Mouse (Mus musculus) gonadal fat pad, adult 2 months (tissue): Measurements from ENCODE around the gene Sar1a. TPM values are rescaled to one million over a fixed set of nuclear protein-coding genes. Genes with fewer than 3 reads are reported as not detected.

Experiments
- DNase-seq: peaks from one replicate; pipeline ENCODE4 v3.0.0-alpha.2; 2012; ENCODE audit warnings: low read depth
- polyA plus RNA-seq: library from polyadenylated mRNA; depleted of rRNA; stranded (reverse); fragments of >200 nt; gene quantifications from 2 replicates; pipeline ENCODE4 v1.2.3, GENCODE M21; 2012

Sar1a gene
- polyA plus RNA-seq, 1 experiment: 121 TPM

- no peak for DNase-seq
Observed at GRCm38 (mm10) chr10:61679545-61679944, 554 bp upstream of the Sar1a start.

DNA sequence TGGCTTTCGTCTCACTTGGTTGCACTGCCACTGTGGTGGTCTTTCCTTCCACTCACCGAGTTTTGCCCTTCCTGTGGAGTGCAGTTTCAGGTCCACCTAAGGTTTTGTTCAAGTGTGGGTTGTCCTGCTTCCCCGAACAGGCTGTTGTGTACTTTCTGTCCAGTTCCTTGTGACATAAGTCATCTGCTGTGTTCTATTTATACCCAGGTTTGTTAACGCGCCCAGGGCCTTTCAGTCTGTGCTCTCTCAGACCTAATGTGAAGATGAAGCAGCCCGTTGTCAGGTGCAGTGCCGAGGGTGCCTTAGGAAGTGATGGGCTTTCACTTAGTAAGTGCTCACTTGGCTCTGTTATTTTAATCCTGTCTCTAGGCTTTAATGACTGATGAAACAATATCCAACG, 9.3 kb downstream of the Sar1a start:
- no peak for DNase-seq

DNA sequence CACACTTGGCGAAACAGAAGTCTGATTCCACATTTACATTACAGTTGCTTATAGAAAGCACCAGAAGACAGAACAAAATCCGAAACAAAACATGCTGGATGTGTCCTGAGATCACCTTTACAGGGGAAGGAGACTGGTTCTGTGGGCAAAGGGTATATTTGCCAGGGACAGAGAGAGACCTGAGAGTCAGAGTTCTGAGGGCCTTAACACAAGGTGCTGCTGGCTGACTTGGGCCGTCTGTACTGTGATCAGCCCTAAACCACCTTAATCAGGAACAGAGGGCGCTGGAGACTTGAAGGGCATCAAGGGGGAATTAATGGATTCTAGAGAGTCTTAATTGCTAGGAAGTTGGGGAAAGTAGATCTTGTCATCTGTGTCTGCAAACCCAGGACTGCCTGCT, 13.5 kb downstream of the Sar1a start:
- DNase-seq: no peak

DNA sequence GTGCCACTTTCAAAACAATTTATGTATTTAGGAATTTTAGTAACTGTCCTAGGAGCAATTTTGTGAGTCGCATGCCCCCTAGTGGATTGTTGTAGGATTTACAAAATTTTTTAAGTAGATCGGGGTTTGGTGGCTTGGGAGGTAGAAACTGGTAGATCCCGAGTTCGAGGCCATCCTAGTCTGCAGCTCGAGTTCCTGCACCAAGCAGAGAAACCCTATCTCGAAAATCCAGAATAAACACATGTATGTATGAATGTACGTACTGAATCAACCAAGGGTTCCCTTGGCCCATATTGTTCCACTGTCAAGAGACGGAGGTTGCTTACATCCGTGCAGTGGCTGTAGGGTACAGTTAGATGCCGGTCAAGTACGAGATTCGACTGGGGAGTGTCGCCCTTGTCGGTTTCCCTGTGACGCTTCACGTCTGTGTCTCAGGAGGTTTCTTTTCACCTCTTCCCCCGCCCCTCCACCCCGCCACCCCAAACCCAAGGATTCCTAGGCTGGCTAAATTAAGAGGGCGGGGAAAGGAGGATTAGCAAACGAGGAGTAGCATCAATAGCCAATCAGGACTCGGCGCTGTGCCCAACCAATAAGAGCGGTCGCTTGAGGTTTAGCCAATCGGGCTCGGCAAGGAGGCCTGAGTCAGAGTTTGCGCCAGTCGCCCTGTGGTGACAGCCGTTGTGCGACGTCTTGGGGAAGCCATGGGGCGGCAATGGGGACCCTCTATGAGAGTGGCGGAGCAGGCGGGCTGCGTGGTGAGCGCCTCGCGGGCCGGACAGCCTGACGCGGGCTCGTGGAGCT, 15.0 kb downstream of the Sar1a start, which contains the start of gene Tysnd1:
Gene Tysnd1, plus strand, starts transcription at position 645 of the 801 bp plus-strand sequence.
- peak; percentile 87 for DNase-seq

DNA sequence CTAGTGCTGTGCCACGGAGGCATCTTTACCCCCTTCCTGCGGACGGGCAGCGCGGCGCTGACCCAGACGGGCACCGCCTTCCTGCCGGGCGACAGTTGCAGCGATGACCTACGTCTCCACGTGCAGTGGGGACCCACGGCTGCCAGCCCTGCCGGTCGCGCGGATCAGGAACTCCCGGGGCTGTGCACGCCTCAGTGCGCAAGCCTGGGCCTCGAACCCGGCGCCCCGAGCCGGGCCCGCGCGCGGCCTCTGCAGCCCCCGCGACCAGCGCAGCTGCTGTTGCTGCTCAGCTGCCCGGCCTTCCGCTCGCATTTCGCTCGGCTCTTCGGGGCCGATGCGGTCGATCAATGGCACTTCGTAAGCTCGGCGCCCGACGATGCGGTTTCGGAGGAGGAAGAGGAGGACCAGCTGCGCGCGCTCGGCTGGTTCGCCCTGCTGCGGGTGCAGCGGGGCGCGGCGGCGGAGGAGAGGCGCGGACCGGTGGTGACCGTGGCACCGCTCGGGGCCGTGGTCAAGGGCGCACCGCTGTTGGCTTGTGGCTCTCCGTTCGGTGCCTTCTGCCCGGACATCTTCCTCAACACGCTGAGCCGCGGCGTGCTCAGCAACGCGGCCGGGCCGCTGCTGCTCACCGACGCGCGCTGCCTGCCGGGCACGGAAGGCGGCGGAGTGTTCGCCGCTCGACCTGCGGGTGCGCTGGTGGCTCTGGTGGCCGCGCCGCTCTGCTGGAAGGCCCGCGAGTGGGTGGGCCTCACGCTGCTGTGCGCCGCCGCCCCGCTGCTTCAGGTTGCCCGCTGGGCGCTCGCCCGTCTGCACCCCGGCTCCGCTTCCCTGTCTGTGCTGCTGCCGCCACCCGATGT, 15.8 kb downstream of the Sar1a start:
- DNase-seq: no peak

GRCm38 (mm10) chr10:61696560-61696823, 16.4 kb downstream of the Sar1a start:
- no peak for DNase-seq

DNA sequence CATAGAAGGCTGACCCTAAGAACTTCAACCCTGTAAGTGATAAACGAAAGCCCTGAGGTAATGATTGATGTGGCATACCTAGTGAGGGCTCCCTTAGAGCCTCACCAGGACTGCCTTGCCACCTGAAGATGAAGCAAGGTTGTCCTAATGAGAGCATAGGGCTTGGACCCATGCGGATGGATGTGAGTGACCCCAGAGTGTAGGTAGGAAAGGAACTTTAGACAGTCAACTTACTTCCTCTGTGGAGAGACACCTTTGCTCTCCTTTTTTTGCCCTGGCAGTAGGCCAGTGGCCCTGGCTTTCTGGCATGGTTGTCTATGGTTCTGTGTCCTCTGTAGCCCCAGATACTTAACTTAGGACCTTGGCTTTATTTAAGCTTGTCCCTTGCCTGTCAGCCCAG, 16.9 kb downstream of the Sar1a start:
- DNase-seq: no peak

DNA sequence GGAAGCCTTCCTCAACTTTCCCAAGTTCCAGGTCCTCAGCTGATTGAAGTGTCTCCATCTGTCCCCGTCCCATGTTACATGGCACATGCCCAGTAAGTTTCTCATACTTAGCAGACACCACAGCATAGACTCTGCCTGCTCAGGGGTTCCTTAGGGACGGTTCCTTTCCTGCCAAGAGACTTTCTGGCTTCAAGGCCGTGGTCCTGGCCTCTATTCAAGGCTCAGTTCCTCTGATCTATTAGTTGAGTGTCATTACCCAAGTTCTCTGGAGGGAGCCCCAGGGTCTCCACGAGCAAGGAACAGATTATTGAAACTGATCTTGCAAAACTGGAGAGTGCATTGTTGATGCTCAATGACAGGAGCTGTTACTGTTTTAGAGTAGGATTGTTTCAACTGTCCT, 24.6 kb downstream of the Sar1a start:
- no peak for DNase-seq

GRCm38 (mm10) chr10:61706412-61707375, 26.6 kb downstream of the Sar1a start:
- no peak for DNase-seq

- DNase-seq: no peak
Observed at GRCm38 (mm10) chr10:61713601-61714000, 33.5 kb downstream of the Sar1a start.

- DNase-seq: no peak
Observed at GRCm38 (mm10) chr10:61714146-61714545, 34.0 kb downstream of the Sar1a start.

- DNase-seq: no peak
Observed at GRCm38 (mm10) chr10:61714771-61715461, 34.8 kb downstream of the Sar1a start, which contains the start of gene Aifm2. Gene Aifm2, plus strand, starts transcription at chr10:61715263.

- DNase-seq: no peak
Observed at GRCm38 (mm10) chr10:61715462-61715837, 35.4 kb downstream of the Sar1a start.

- DNase-seq: no peak
Observed at GRCm38 (mm10) chr10:61715996-61716864, 36.1 kb downstream of the Sar1a start.

DNA sequence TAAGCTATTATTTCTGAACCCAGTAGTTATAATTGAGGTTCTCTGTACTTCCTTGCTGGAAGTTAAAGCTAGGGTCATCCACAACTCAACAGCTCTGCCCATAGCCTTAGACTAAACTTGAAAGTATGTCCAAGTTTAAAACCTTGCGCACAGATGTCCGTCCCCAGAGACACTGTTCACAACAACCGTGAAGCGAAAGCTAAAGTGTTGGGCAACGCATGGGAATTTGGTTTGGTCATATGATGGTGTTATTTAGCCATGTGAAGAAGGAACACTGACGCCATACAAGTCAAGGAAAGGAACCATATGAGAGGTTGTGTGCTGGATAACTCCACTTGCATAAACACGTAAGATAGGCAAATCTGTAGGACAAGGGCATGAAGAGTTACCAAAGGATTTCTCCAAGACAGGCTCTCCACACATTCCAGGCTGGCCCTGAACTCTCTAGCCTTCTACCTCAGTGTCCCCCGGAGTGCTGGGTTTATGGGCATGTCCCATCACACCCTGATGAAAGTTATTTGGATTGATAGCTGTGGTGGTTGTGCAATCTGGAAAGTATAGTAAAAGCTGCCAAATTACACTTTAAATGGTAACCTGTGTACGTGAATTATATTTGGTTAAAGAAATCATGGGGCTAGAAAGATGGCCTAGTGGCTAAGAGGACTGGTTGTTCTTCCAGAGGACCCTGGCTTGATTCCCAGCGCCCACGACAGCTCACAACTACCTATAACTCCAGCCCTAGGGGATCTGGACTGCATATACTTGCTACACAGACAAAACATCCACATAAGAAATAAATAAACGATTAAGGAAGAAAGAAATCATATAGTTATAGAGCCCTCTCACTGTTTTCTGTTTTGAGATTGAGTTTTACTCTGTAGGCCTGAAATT, 37.6 kb downstream of the Sar1a start:
- no peak for DNase-seq

DNA sequence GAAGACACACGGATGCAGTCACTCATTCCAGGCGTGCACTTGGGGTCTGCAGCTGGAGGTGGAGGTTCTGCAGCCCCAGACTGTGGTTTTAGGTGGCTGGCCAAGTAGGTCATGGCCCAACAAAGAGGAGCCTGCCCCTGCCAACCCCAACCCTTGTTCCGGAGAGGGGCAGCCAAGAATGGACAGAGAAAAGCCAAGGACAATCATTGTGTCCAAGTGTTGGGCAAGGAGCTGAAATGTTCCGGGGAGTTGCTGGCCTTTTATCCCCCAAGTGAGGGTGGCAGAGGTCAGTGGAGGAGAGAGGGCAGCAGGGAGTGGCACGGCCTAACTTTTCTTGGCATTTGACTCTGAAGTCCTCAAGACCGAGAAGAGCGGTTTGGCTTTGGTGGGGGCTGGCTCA, 40.2 kb downstream of the Sar1a start:
- no peak for DNase-seq

GRCm38 (mm10) chr10:61722215-61722614, 42.1 kb downstream of the Sar1a start:
- no peak for DNase-seq

DNA sequence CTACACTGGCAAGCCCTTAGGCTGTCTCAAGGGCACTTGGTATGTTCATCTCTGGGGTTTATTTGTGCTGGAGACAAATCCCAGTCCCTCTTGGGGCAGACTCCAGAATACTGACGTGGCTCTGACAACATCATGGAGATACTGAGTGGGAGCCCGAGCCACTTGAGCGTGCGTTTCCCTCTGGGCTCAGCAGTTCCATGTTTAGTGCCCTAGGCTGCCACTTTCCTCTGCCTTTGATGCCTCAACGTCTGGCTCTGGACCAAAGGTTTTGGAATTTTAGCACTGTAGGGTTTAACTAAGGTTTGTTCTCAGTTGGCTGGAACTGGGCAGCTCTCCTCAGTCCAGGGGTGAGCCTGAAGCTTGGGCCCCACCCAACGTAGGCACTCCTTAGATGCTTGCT, 43.2 kb downstream of the Sar1a start:
- no peak for DNase-seq

DNA sequence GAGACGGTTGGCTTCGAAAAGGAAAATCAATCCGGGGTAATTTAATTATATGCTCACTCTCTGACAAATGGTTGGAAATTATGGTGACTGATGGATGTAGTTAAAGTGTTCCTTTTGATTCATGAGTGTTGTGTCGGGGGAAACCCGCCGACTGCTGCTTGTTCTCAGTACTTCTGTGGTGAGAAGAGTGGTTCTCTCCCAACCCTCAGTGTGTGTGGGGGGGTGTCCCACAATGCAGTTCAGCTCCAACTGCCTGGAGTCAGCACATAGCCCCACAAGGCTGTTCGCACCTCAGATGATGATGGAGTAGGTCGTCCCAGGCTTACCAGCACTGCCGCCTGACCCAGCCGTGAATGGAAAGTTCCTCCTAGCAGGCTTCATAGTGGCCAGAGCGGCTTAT, 49.1 kb downstream of the Sar1a start:
- no peak for DNase-seq
